Mouse (Mus musculus): ENCODE measurements around the gene Arl4d. TPM values are rescaled to one million over a fixed set of nuclear protein-coding genes. Genes with fewer than 3 reads are reported as not detected.

Gene Arl4d
- total and polyA plus RNA-seq, 2 experiments from 2014 or later, result 13.4 to 22.5 TPM

DNA sequence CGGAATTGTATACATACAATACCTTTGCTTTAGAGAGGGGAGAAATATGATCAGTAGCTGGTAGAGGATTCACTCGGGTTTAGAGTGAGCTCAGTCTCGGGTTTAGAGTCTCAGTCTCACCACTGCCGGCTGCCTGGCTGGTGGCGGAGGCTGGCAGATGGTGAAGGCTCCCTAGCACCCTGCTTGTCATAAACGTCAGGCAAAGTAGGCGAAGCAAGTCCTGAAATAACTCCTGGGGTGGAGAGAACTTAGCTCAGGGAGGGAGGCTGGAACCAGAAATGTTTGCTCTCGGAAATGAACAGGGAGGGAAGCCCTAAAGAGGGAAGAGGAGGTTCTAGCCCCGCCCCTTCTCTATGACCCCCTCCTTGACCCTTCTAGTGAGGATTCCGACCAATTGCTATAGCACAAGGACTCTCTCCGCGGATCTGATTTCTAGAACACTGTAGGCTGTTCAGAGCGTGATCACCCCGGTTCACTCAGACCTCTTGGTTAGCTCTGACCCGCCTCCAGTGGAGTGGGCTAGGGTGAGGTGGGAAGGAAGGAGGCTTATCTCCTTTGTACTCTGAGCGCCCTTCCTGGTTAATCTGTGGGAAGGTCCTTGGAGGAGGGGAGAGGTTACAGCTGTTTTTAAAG, 7.8 kb downstream of the Arl4d start:
- Histone ChIP-seq H3K27me3 (ENCODE audit: insufficient read depth, low read length) (no peaks in the 10 kb centered on the region), H3K9me3 (ENCODE audit: low read length) (no peaks in the 10 kb centered on the region), H3K36me3 (ENCODE audit: insufficient read depth) (no peaks in the 10 kb centered on the region), H3K4me1 (ENCODE audit: insufficient read depth) (0 out of 2 replicates have a peak, but pooled peaks cover 5% of the 10 kb centered on the region), H3K4me3 (ENCODE audit: low read depth, low read length) (no peak overlapping the region), H3K27ac (ENCODE audit: low read depth, low read length) (peak overlapping the region; percentile 15), H3K4me2 (ENCODE audit: low read depth) (no peak overlapping the region), H3K9ac (no peak overlapping the region)
- TF ChIP-seq CTCF (IDR thresholded peaks at IDR 0.05; ENCODE audit: low read depth), result no peak
- DNase-seq, result peak; percentile 66
- WGBS, result 39% methylated on average over 16 of the region's 16 CpGs
- peak; percentile 67 for ATAC-seq

GRCm38 (mm10) chr11:101674106-101674505, 8.8 kb downstream of the Arl4d start:
- H3K4me1 ChIP-seq (ENCODE audit: insufficient read depth), result 0 out of 2 replicates have a peak, but pooled peaks cover 5% of the 10 kb centered on the region
- TF ChIP-seq CTCF (IDR thresholded peaks at IDR 0.05; ENCODE audit: low read depth), result no peak
- no peak overlapping the region for H3K4me2 ChIP-seq (ENCODE audit: low read depth)
- WGBS, result 94% methylated on average over 5 of the region's 5 CpGs
- ATAC-seq (no peak), DNase-seq (no peak)
- H3K4me3 ChIP-seq (ENCODE audit: low read depth, low read length), result no peak overlapping the region
- H3K9me3 ChIP-seq (ENCODE audit: low read length), result no peaks in the 10 kb centered on the region
- H3K9ac ChIP-seq, result no peak overlapping the region
- H3K36me3 ChIP-seq (ENCODE audit: insufficient read depth), result no peaks in the 10 kb centered on the region
- no peaks in the 10 kb centered on the region for H3K27me3 ChIP-seq (ENCODE audit: insufficient read depth, low read length)
- no peak overlapping the region for H3K27ac ChIP-seq (ENCODE audit: low read depth, low read length)

- no peak overlapping the region for H3K4me2 ChIP-seq (ENCODE audit: low read depth)
- H3K4me1 ChIP-seq (ENCODE audit: insufficient read depth), result no peaks in the 10 kb centered on the region
- no peak for ATAC-seq
- no peak overlapping the region for H3K9ac ChIP-seq
- H3K27ac ChIP-seq (ENCODE audit: low read depth, low read length), result no peak overlapping the region
- no peak for DNase-seq
- TF ChIP-seq CTCF (IDR thresholded peaks at IDR 0.05; ENCODE audit: low read depth), result no peak
- 89% methylated on average over 4 of the region's 4 CpGs for WGBS
- no peaks in the 10 kb centered on the region for H3K27me3 ChIP-seq (ENCODE audit: insufficient read depth, low read length)
- no peaks in the 10 kb centered on the region for H3K36me3 ChIP-seq (ENCODE audit: insufficient read depth)
- no peak overlapping the region for H3K4me3 ChIP-seq (ENCODE audit: low read depth, low read length)
- no peaks in the 10 kb centered on the region for H3K9me3 ChIP-seq (ENCODE audit: low read length)
These were observed 10.0 kb downstream of the Arl4d start for GRCm38 (mm10) chr11:101675349-101675748.

DNA sequence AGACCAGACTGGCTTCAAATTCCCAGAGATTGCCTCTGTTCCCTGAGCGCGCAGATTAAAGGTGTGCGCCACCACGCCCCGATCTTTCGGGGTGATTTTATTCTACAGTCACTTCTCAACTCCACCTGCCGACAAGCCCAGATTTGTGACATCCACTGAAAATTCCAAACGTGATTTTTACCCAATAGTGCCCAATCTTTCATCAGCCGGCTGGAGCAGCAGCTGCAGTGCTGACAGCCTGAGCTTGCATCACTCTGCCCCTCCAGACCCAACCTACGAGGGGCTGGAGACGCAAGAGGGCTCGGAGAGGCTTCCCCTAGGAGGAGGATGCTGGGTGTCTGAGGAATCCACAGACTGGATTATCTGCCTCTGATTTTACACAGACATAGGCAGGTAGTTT, 12.3 kb downstream of the Arl4d start:
- Histone ChIP-seq H3K36me3 (ENCODE audit: insufficient read depth) (no peaks in the 10 kb centered on the region), H3K27ac (ENCODE audit: low read depth, low read length) (no peak overlapping the region), H3K9me3 (ENCODE audit: low read length) (no peaks in the 10 kb centered on the region), H3K4me1 (ENCODE audit: insufficient read depth) (no peaks in the 10 kb centered on the region), H3K4me3 (ENCODE audit: low read depth, low read length) (no peak overlapping the region), H3K9ac (no peak overlapping the region), H3K27me3 (ENCODE audit: insufficient read depth, low read length) (no peaks in the 10 kb centered on the region), H3K4me2 (ENCODE audit: low read depth) (no peak overlapping the region)
- TF ChIP-seq CTCF (IDR thresholded peaks at IDR 0.05; ENCODE audit: low read depth), result no peak
- ATAC-seq (no peak), DNase-seq (no peak)
- 81% methylated on average over 12 of the region's 12 CpGs for WGBS

GRCm38 (mm10) chr11:101678770-101679169, 13.4 kb downstream of the Arl4d start:
- Histone ChIP-seq H3K9ac (no peak overlapping the region), H3K4me2 (ENCODE audit: low read depth) (no peak overlapping the region), H3K27ac (ENCODE audit: low read depth, low read length) (no peak overlapping the region), H3K36me3 (ENCODE audit: insufficient read depth) (no peaks in the 10 kb centered on the region), H3K27me3 (ENCODE audit: insufficient read depth, low read length) (no peaks in the 10 kb centered on the region), H3K9me3 (ENCODE audit: low read length) (no peaks in the 10 kb centered on the region), H3K4me1 (ENCODE audit: insufficient read depth) (no peaks in the 10 kb centered on the region), H3K4me3 (ENCODE audit: low read depth, low read length) (no peak overlapping the region)
- ATAC-seq, result no peak
- TF ChIP-seq CTCF (IDR thresholded peaks at IDR 0.05; ENCODE audit: low read depth), result no peak
- WGBS, result 77% methylated on average over 5 of the region's 5 CpGs
- DNase-seq, result no peak

DNA sequence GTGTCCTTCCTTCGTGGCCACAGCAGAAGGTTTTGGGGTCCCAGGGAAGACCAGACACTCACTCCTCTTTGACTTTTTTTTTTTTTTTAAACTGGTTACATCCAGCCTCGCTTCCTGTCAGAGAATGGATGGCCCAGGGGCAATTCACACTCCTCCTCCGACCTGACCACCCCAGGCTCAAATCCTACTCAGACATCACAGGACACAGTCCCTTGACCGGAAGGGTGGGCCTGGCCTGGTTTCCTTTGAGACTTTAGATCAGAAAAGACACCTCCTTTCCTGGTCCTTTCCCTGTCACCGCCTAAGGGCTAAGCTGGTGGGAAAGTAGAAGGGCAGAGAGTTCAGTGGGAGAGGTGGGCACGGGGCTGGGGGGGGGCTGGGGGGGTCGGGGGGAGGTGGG, 14.6 kb downstream of the Arl4d start:
- no peak for ATAC-seq
- 58% methylated on average over 7 of the region's 7 CpGs for WGBS

GRCm38 (mm10) chr11:101680634-101681325, 15.4 kb downstream of the Arl4d start:
- Histone ChIP-seq H3K4me1 (ENCODE audit: insufficient read depth) (no peaks in the 10 kb centered on the region), H3K27me3 (ENCODE audit: insufficient read depth, low read length) (no peaks in the 10 kb centered on the region), H3K36me3 (ENCODE audit: insufficient read depth) (no peaks in the 10 kb centered on the region), H3K4me3 (ENCODE audit: low read depth, low read length) (no peak overlapping the region), H3K9ac (0 out of 2 replicates have a peak overlapping the region, but pooled peaks have one; percentile 6), H3K4me2 (ENCODE audit: low read depth) (no peak overlapping the region), H3K9me3 (ENCODE audit: low read length) (no peaks in the 10 kb centered on the region), H3K27ac (ENCODE audit: low read depth, low read length) (no peak overlapping the region)
- TF ChIP-seq CTCF (IDR thresholded peaks at IDR 0.05; ENCODE audit: low read depth), result no peak
- 18% methylated on average over 3 of the region's 3 CpGs for WGBS
- no peak; the same call in 1 of the 2 replicates for ATAC-seq
- peak; percentile 25 for DNase-seq

More for the DNA sequence above, 14.6 kb downstream of the Arl4d start:
- no peak overlapping the region for H3K9ac ChIP-seq
- H3K27ac ChIP-seq (ENCODE audit: low read depth, low read length), result no peak overlapping the region
- H3K4me3 ChIP-seq (ENCODE audit: low read depth, low read length), result no peak overlapping the region
- no peak overlapping the region for H3K4me2 ChIP-seq (ENCODE audit: low read depth)
- no peak for TF ChIP-seq CTCF (IDR thresholded peaks at IDR 0.05; ENCODE audit: low read depth)
- no peaks in the 10 kb centered on the region for H3K9me3 ChIP-seq (ENCODE audit: low read length)
- no peaks in the 10 kb centered on the region for H3K4me1 ChIP-seq (ENCODE audit: insufficient read depth)
- H3K27me3 ChIP-seq (ENCODE audit: insufficient read depth, low read length), result no peaks in the 10 kb centered on the region
- DNase-seq, result no peak
- H3K36me3 ChIP-seq (ENCODE audit: insufficient read depth), result no peaks in the 10 kb centered on the region

Data from forebrain, postnatal 0 days (tissue).